In genomic region chr7:19213385-19213784, GRCm38 (mm10) we compare ENCODE assay signal across 14 mouse cellular contexts. TPM values are rescaled to one million over a fixed set of nuclear protein-coding genes. Genes with fewer than 3 reads are reported as not detected.
A peak's percentile ranks its signal among the peaks of the same experiment; 100 is the strongest.
DNase-seq lines count a peak whose midpoint lies in the region; ATAC-seq and TF ChIP-seq lines count a peak whose summit lies in the region.
"Had no signal": no experiment of that assay in that cellular context is flagged by ENCODE, and none has a peak within 500 bp of the region (broad histone marks: within the 10 kb centered on the region; RNA-seq: fewer than 3 reads in every experiment).

No protein-coding gene starts in this region.

- 80% methylated on average over 2 of the region's 2 CpGs for WGBS in hindbrain, embryonic 14.5 days
- WGBS in hindbrain, embryonic 12.5 days: 70% methylated on average over 2 of the region's 2 CpGs
- WGBS in midbrain, embryonic 13.5 days: 68% methylated on average over 2 of the region's 2 CpGs
- WGBS in midbrain, embryonic 11.5 days: 72% methylated on average over 2 of the region's 2 CpGs
- 54% methylated on average over 2 of the region's 2 CpGs for WGBS in intestine, embryonic 16.5 days
- WGBS in small intestine, adult 2 months: 88% methylated on average over 2 of the region's 2 CpGs

- peaks cover 7% of the 10 kb centered on the region; the same call in 1 of the 2 replicates for H3K27me3 ChIP-seq in hindbrain, embryonic 14.5 days (ENCODE audit: control insufficient read depth, insufficient read depth, low read length)
- peaks cover 17% of the 10 kb centered on the region for H3K27me3 ChIP-seq in hindbrain, embryonic 12.5 days
- peaks cover 19% of the 10 kb centered on the region for H3K27me3 ChIP-seq in midbrain, embryonic 13.5 days
- H3K27me3 ChIP-seq in midbrain, embryonic 11.5 days (ENCODE audit: control insufficient read depth, insufficient read depth, low read length): peaks cover 2% of the 10 kb centered on the region; the same call in 1 of the 2 replicates
- H3K27me3 ChIP-seq in intestine, embryonic 16.5 days (replicated peaks; ENCODE audit: control insufficient read depth, insufficient read depth, low read length): peaks cover 3% of the 10 kb centered on the region; the same call in 1 of the 2 replicates
- H3K27me3 ChIP-seq in small intestine, adult 2 months (ENCODE audit: control insufficient read depth, insufficient read depth, low read length): peaks cover 23% of the 10 kb centered on the region

- H3K36me3 ChIP-seq in hindbrain, embryonic 14.5 days (replicated peaks; ENCODE audit: control insufficient read depth, insufficient read depth): no peaks in the 10 kb centered on the region
- H3K36me3 ChIP-seq in hindbrain, embryonic 12.5 days: no peaks in the 10 kb centered on the region
- H3K36me3 ChIP-seq in midbrain, embryonic 13.5 days: no peaks in the 10 kb centered on the region
- H3K36me3 ChIP-seq in midbrain, embryonic 11.5 days (ENCODE audit: control insufficient read depth, insufficient read depth, low read length): no peaks in the 10 kb centered on the region
- no peaks in the 10 kb centered on the region for H3K36me3 ChIP-seq in intestine, embryonic 16.5 days (ENCODE audit: control insufficient read depth, insufficient read depth, low read length)
- H3K36me3 ChIP-seq in small intestine, adult 2 months (ENCODE audit: control insufficient read depth, insufficient read depth, low read length): no peaks in the 10 kb centered on the region

- no peak for TF ChIP-seq CTCF in small intestine, adult 2 months (IDR thresholded peaks at IDR 0.05; ENCODE audit: extremely low read depth, insufficient read length, insufficient replicate concordance, low read depth, low read length)

- no peak for ATAC-seq in hindbrain, embryonic 14.5 days (ENCODE audit: low FRiP score)
- no peak for ATAC-seq in hindbrain, embryonic 12.5 days (ENCODE audit: low FRiP score)
- no peak for ATAC-seq in midbrain, embryonic 13.5 days
- no peak for ATAC-seq in midbrain, embryonic 11.5 days (ENCODE audit: low FRiP score)
- no peak for ATAC-seq in intestine, embryonic 16.5 days
- ATAC-seq: CD4-positive, CD25-positive, alpha-beta regulatory T cell, adult 4 months had no signal

- DNase-seq in hindbrain, embryonic 14.5 days (ENCODE audit: low spot score): no peak
- DNase-seq in midbrain, embryonic 11.5 days (ENCODE audit: low spot score, missing footprints): no peak
- no peak for DNase-seq in layer of hippocampus, adult 11-12 months (ENCODE audit: low spot score)
- no peak for DNase-seq in thymus, adult 18-20 months
- DNase-seq: adrenal gland, postnatal 14 days; cerebellum, adult 18-20 months; kidney, adult 18-20 months had no signal

- no peak overlapping the region for H3K9ac ChIP-seq in hindbrain, embryonic 14.5 days
- no peak overlapping the region for H3K9ac ChIP-seq in hindbrain, embryonic 12.5 days
- H3K9ac ChIP-seq in midbrain, embryonic 13.5 days (replicated peaks): no peak overlapping the region
- no peak overlapping the region for H3K9ac ChIP-seq in midbrain, embryonic 11.5 days (ENCODE audit: low read length)
- no peak overlapping the region for H3K9ac ChIP-seq in intestine, embryonic 16.5 days (ENCODE audit: low read depth, low read length)

- peak overlapping the region; percentile 69; the same call in 1 of the 2 replicates for H3K4me2 ChIP-seq in hindbrain, embryonic 14.5 days (replicated peaks)
- H3K4me2 ChIP-seq in hindbrain, embryonic 12.5 days (replicated peaks): no peak overlapping the region
- H3K4me2 ChIP-seq in midbrain, embryonic 13.5 days (replicated peaks): peak overlapping the region; percentile 72; the same call in 1 of the 2 replicates
- no peak overlapping the region for H3K4me2 ChIP-seq in midbrain, embryonic 11.5 days
- H3K4me2 ChIP-seq in intestine, embryonic 16.5 days (ENCODE audit: low read depth, low read length): 0 out of 2 replicates have a peak overlapping the region, but pooled peaks have one; percentile 86

- no peaks in the 10 kb centered on the region for H3K9me3 ChIP-seq in hindbrain, embryonic 14.5 days (ENCODE audit: control insufficient read depth, low read length)
- no peaks in the 10 kb centered on the region for H3K9me3 ChIP-seq in hindbrain, embryonic 12.5 days (replicated peaks)
- no peaks in the 10 kb centered on the region for H3K9me3 ChIP-seq in midbrain, embryonic 13.5 days
- no peaks in the 10 kb centered on the region for H3K9me3 ChIP-seq in midbrain, embryonic 11.5 days (ENCODE audit: control insufficient read depth, low read length)
- peaks cover 3% of the 10 kb centered on the region; the same call in 1 of the 2 replicates for H3K9me3 ChIP-seq in intestine, embryonic 16.5 days (ENCODE audit: control insufficient read depth, low read length)

- H3K4me3 ChIP-seq in hindbrain, embryonic 14.5 days (replicated peaks; ENCODE audit: low read length): no peak overlapping the region
- no peak overlapping the region for H3K4me3 ChIP-seq in hindbrain, embryonic 12.5 days
- H3K4me3 ChIP-seq in midbrain, embryonic 13.5 days (replicated peaks): no peak overlapping the region
- no peak overlapping the region for H3K4me3 ChIP-seq in midbrain, embryonic 11.5 days (ENCODE audit: low read depth, low read length)
- H3K4me3 ChIP-seq in intestine, embryonic 16.5 days (ENCODE audit: low read length): no peak overlapping the region
- H3K4me3 ChIP-seq in small intestine, adult 2 months (ENCODE audit: low read depth, low read length): peak overlapping the region; percentile 26; the same call in 1 of the 2 replicates
- H3K4me3 ChIP-seq: megakaryocyte, embryonic 14.5 days had no signal

- no peak for TF ChIP-seq POLR2A in small intestine, adult 2 months (IDR thresholded peaks at IDR 0.05; ENCODE audit: low read depth, low read length)

- H3K4me1 ChIP-seq in hindbrain, embryonic 14.5 days (replicated peaks; ENCODE audit: control insufficient read depth, insufficient read depth, low read length): 0 out of 2 replicates have a peak, but pooled peaks cover 3% of the 10 kb centered on the region
- peaks cover 17% of the 10 kb centered on the region for H3K4me1 ChIP-seq in hindbrain, embryonic 12.5 days
- H3K4me1 ChIP-seq in midbrain, embryonic 13.5 days (replicated peaks): peaks cover 12% of the 10 kb centered on the region
- peaks cover 7% of the 10 kb centered on the region; the same call in 1 of the 2 replicates for H3K4me1 ChIP-seq in midbrain, embryonic 11.5 days (ENCODE audit: control insufficient read depth, insufficient read depth, low read length)
- H3K4me1 ChIP-seq in intestine, embryonic 16.5 days (ENCODE audit: control insufficient read depth, insufficient read depth, low read length): peaks cover 4% of the 10 kb centered on the region; the same call in 1 of the 2 replicates
- peaks cover 11% of the 10 kb centered on the region for H3K4me1 ChIP-seq in small intestine, adult 2 months (ENCODE audit: control insufficient read depth, insufficient read depth, insufficient read length, low read length)

- no peak overlapping the region for H3K27ac ChIP-seq in hindbrain, embryonic 14.5 days
- no peak overlapping the region for H3K27ac ChIP-seq in hindbrain, embryonic 12.5 days
- no peak overlapping the region for H3K27ac ChIP-seq in midbrain, embryonic 13.5 days
- no peak overlapping the region for H3K27ac ChIP-seq in midbrain, embryonic 11.5 days (ENCODE audit: low read depth, low read length)
- H3K27ac ChIP-seq in intestine, embryonic 16.5 days (ENCODE audit: low read length): no peak overlapping the region
- no peak overlapping the region for H3K27ac ChIP-seq in small intestine, adult 2 months (ENCODE audit: insufficient read depth, low read depth, low read length)
- H3K27ac ChIP-seq: stomach, postnatal 0 days had no signal

RNA-seq across cellular contexts. Expression of gene Gpr4, which starts 1.0 kb away (rescaled TPM):
- polyA plus RNA-seq in hindbrain, embryonic 14.5 days (2014; fragmentation: Nextera tagmentation; extraction: Ambion mirVana): 3.1 and 3.2 TPM in 2 replicates
- polyA plus RNA-seq in hindbrain, embryonic 12.5 days (2016; fragmentation: Nextera tagmentation; extraction: Ambion mirVana): 2.2 and 2.4 TPM in 2 replicates
- 1.8 and 1.9 TPM in 2 replicates for polyA plus RNA-seq in midbrain, embryonic 13.5 days (2015; fragmentation: Nextera tagmentation; extraction: Ambion mirVana)
- 1.5 and 1.7 TPM in 2 replicates for polyA plus RNA-seq in midbrain, embryonic 11.5 days (2014; fragmentation: Nextera tagmentation; extraction: Ambion mirVana)
- 1.6 and 2.1 TPM in 2 replicates for polyA plus RNA-seq in intestine, embryonic 16.5 days (2015; fragmentation: Nextera tagmentation; extraction: Ambion mirVana)
- 3.8 and 4.4 TPM in 2 replicates for polyA plus RNA-seq in small intestine, adult 2 months (2012; rRNA removed)

RNA-seq across cellular contexts. Expression of gene Opa3, which starts 14.7 kb away (rescaled TPM):
- polyA plus RNA-seq in hindbrain, embryonic 14.5 days (2014; fragmentation: Nextera tagmentation; extraction: Ambion mirVana): 34.1 and 36.6 TPM in 2 replicates
- polyA plus RNA-seq in hindbrain, embryonic 12.5 days (2016; fragmentation: Nextera tagmentation; extraction: Ambion mirVana): 41.1 and 41.7 TPM in 2 replicates
- polyA plus RNA-seq in midbrain, embryonic 13.5 days (2015; fragmentation: Nextera tagmentation; extraction: Ambion mirVana): 39.4 and 40.5 TPM in 2 replicates
- 42.4 and 44.0 TPM in 2 replicates for polyA plus RNA-seq in midbrain, embryonic 11.5 days (2014; fragmentation: Nextera tagmentation; extraction: Ambion mirVana)
- polyA plus RNA-seq in intestine, embryonic 16.5 days (2015; fragmentation: Nextera tagmentation; extraction: Ambion mirVana): 40.6 and 40.9 TPM in 2 replicates
- polyA plus RNA-seq in small intestine, adult 2 months (2012; rRNA removed): 17.1 and 34.6 TPM in 2 replicates

RNA-seq across cellular contexts. Expression of gene Eml2, which starts 37.2 kb away (rescaled TPM):
- polyA plus RNA-seq in hindbrain, embryonic 14.5 days (2014; fragmentation: Nextera tagmentation; extraction: Ambion mirVana): 3.4 and 3.6 TPM in 2 replicates
- 6.1 and 7.2 TPM in 2 replicates for polyA plus RNA-seq in hindbrain, embryonic 12.5 days (2016; fragmentation: Nextera tagmentation; extraction: Ambion mirVana)
- polyA plus RNA-seq in midbrain, embryonic 13.5 days (2015; fragmentation: Nextera tagmentation; extraction: Ambion mirVana): 6.3 and 10.0 TPM in 2 replicates
- polyA plus RNA-seq in midbrain, embryonic 11.5 days (2014; fragmentation: Nextera tagmentation; extraction: Ambion mirVana): 1.5 and 1.9 TPM in 2 replicates
- 7.1 and 8.4 TPM in 2 replicates for polyA plus RNA-seq in intestine, embryonic 16.5 days (2015; fragmentation: Nextera tagmentation; extraction: Ambion mirVana)
- polyA plus RNA-seq in small intestine, adult 2 months (2012; rRNA removed): 15.8 and 17.2 TPM in 2 replicates

RNA-seq across cellular contexts. Expression of gene Gipr, which starts 47.5 kb away (rescaled TPM):
- polyA plus RNA-seq in hindbrain, embryonic 14.5 days (2014; fragmentation: Nextera tagmentation; extraction: Ambion mirVana): 0.62 and 1.1 TPM in 2 replicates
- 1.4 and 2.0 TPM in 2 replicates for polyA plus RNA-seq in hindbrain, embryonic 12.5 days (2016; fragmentation: Nextera tagmentation; extraction: Ambion mirVana)
- polyA plus RNA-seq in midbrain, embryonic 13.5 days (2015; fragmentation: Nextera tagmentation; extraction: Ambion mirVana): 2.6 and 3.4 TPM in 2 replicates
- 0.58 and 0.75 TPM in 2 replicates for polyA plus RNA-seq in midbrain, embryonic 11.5 days (2014; fragmentation: Nextera tagmentation; extraction: Ambion mirVana)
- polyA plus RNA-seq in intestine, embryonic 16.5 days (2015; fragmentation: Nextera tagmentation; extraction: Ambion mirVana): 3.1 and 3.6 TPM in 2 replicates
- 0.53 and 0.62 TPM in 2 replicates for polyA plus RNA-seq in small intestine, adult 2 months (2012; rRNA removed)
- polyA plus RNA-seq: CD4-positive, CD25-positive, alpha-beta regulatory T cell, adult 4 months had no signal

RNA-seq across cellular contexts. Expression of gene Vasp, which starts 58.2 kb away (rescaled TPM):
- 32.7 and 35.3 TPM in 2 replicates for polyA plus RNA-seq in hindbrain, embryonic 14.5 days (2014; fragmentation: Nextera tagmentation; extraction: Ambion mirVana)
- polyA plus RNA-seq in hindbrain, embryonic 12.5 days (2016; fragmentation: Nextera tagmentation; extraction: Ambion mirVana): 52.7 and 60.3 TPM in 2 replicates
- polyA plus RNA-seq in midbrain, embryonic 13.5 days (2015; fragmentation: Nextera tagmentation; extraction: Ambion mirVana): 28.6 and 38.0 TPM in 2 replicates
- 46.0 and 46.9 TPM in 2 replicates for polyA plus RNA-seq in midbrain, embryonic 11.5 days (2014; fragmentation: Nextera tagmentation; extraction: Ambion mirVana)
- polyA plus RNA-seq in intestine, embryonic 16.5 days (2015; fragmentation: Nextera tagmentation; extraction: Ambion mirVana): 106 and 120 TPM in 2 replicates
- 183 and 517 TPM in 2 replicates for polyA plus RNA-seq in small intestine, adult 2 months (2012; rRNA removed)

Comparison
In these comparisons a context has a peak if more than half of its experiments do, and no peak if none do; other contexts are left out.
1. H3K4me2 ChIP-seq: peak in hindbrain, embryonic 14.5 days (single experiment), midbrain, embryonic 13.5 days (single experiment) and intestine, embryonic 16.5 days (single experiment); none in hindbrain, embryonic 12.5 days (single experiment) and midbrain, embryonic 11.5 days (single experiment).